Mouse (Mus musculus): ENCODE measurements around the gene Slc7a7. TPM values are rescaled to one million over a fixed set of nuclear protein-coding genes. Genes with fewer than 3 reads are reported as not detected.

Gene Slc7a7
- polyA plus RNA-seq, 1 experiment from 2014 or later = 5.7 TPM

GRCm38 (mm10) chr14:54431334-54432077, 13.9 kb upstream of the Slc7a7 start, which contains the start of gene Mmp14:
TSS of gene Mmp14 (plus strand) at chr14:54431612.
- H3K9me3 ChIP-seq = no peaks in the 10 kb centered on the region
- H3K4me1 ChIP-seq = peaks cover 46% of the 10 kb centered on the region
- peak within 1 kb of the TSS; percentile 71 for H3K4me2 ChIP-seq (replicated peaks)
- under 1% methylated on average over 48 of the region's 49 CpGs for whole genome bisulfite sequencing
- peaks cover 6% of the 10 kb centered on the region; the same call in 1 of the 2 replicates for H3K36me3 ChIP-seq
- peak within 1 kb of the TSS; percentile 62 for H3K4me3 ChIP-seq
- H3K27me3 ChIP-seq (replicated peaks) = peaks cover 3% of the 10 kb centered on the region; the same call in 1 of the 2 replicates
- peak within 1 kb of the TSS; percentile 51 for H3K27ac ChIP-seq
- ATAC-seq (ENCODE audit: low FRiP score, low read depth) = peak; percentile 27
- peak within 1 kb of the TSS; percentile 88 for H3K9ac ChIP-seq

GRCm38 (mm10) chr14:54430406-54431145, 13.0 kb upstream of the Slc7a7 start:
- ATAC-seq (ENCODE audit: low FRiP score, low read depth) = no peak
- WGBS = 4% methylated on average over 18 of the region's 18 CpGs
- H3K4me1 ChIP-seq = peaks cover 46% of the 10 kb centered on the region
- H3K27me3 ChIP-seq (replicated peaks) = peaks cover 3% of the 10 kb centered on the region; the same call in 1 of the 2 replicates
- H3K27ac ChIP-seq = 0 out of 2 replicates have a peak overlapping the region, but pooled peaks have one; percentile 29
- H3K4me2 ChIP-seq (replicated peaks) = peak overlapping the region; percentile 71
- H3K9ac ChIP-seq = peak overlapping the region; percentile 88
- H3K9me3 ChIP-seq = no peaks in the 10 kb centered on the region
- peaks cover 3% of the 10 kb centered on the region; the same call in 1 of the 2 replicates for H3K36me3 ChIP-seq
- H3K4me3 ChIP-seq = peak overlapping the region; percentile 62

- ATAC-seq (ENCODE audit: low FRiP score, low read depth) = no peak
- Histone ChIP-seq H3K36me3 (peaks cover 3% of the 10 kb centered on the region; the same call in 1 of the 2 replicates), H3K4me2 (replicated peaks) (peak overlapping the region; percentile 71), H3K4me3 (0 out of 2 replicates have a peak overlapping the region, but pooled peaks have one; percentile 11), H3K9ac (peak overlapping the region; percentile 88; the same call in 1 of the 2 replicates), H3K27ac (no peak overlapping the region), H3K27me3 (replicated peaks) (peaks cover 3% of the 10 kb centered on the region; the same call in 1 of the 2 replicates), H3K4me1 (peaks cover 46% of the 10 kb centered on the region; the same call in 1 of the 2 replicates), H3K9me3 (no peaks in the 10 kb centered on the region)
- 67% methylated on average over 7 of the region's 7 CpGs for WGBS
Observed at GRCm38 (mm10) chr14:54429332-54430093, 11.9 kb upstream of the Slc7a7 start.

- peaks cover 39% of the 10 kb centered on the region; the same call in 1 of the 2 replicates for H3K4me1 ChIP-seq
- H3K4me3 ChIP-seq = no peak overlapping the region
- no peak overlapping the region for H3K9ac ChIP-seq
- 98% methylated on average over 5 of the region's 5 CpGs for WGBS
- H3K27ac ChIP-seq = no peak overlapping the region
- H3K9me3 ChIP-seq = no peaks in the 10 kb centered on the region
- no peak for ATAC-seq (ENCODE audit: low FRiP score, low read depth)
- no peak overlapping the region for H3K4me2 ChIP-seq (replicated peaks)
- H3K27me3 ChIP-seq (replicated peaks) = peaks cover 3% of the 10 kb centered on the region; the same call in 1 of the 2 replicates
- peaks cover 3% of the 10 kb centered on the region; the same call in 1 of the 2 replicates for H3K36me3 ChIP-seq
Observed at GRCm38 (mm10) chr14:54428421-54428820, 10.8 kb upstream of the Slc7a7 start.

GRCm38 (mm10) chr14:54427696-54428095, 10.1 kb upstream of the Slc7a7 start:
- Histone ChIP-seq H3K27me3 (replicated peaks) (peaks cover 1% of the 10 kb centered on the region; the same call in 1 of the 2 replicates), H3K36me3 (peaks cover 3% of the 10 kb centered on the region; the same call in 1 of the 2 replicates), H3K9ac (no peak overlapping the region), H3K4me3 (peak overlapping the region; percentile 88), H3K4me1 (peaks cover 32% of the 10 kb centered on the region; the same call in 1 of the 2 replicates), H3K4me2 (replicated peaks) (peak overlapping the region; percentile 59), H3K9me3 (no peaks in the 10 kb centered on the region), H3K27ac (no peak overlapping the region)
- ATAC-seq (ENCODE audit: low FRiP score, low read depth) = no peak
- 92% methylated on average over 7 of the region's 7 CpGs for WGBS

- peak within 1 kb of the TSS; percentile 88 for H3K4me3 ChIP-seq
- H3K9me3 ChIP-seq = no peaks in the 10 kb centered on the region
- WGBS = under 1% methylated on average over 48 of the region's 48 CpGs
- no peaks in the 10 kb centered on the region for H3K27me3 ChIP-seq (replicated peaks)
- H3K9ac ChIP-seq = peak within 1 kb of the TSS; percentile 73
- H3K4me1 ChIP-seq = peaks cover 29% of the 10 kb centered on the region; the same call in 1 of the 2 replicates
- H3K4me2 ChIP-seq (replicated peaks) = peak within 1 kb of the TSS; percentile 59
- H3K27ac ChIP-seq = peak within 1 kb of the TSS; percentile 77
- peaks cover 3% of the 10 kb centered on the region; the same call in 1 of the 2 replicates for H3K36me3 ChIP-seq
- peak; percentile 83 for ATAC-seq (ENCODE audit: low FRiP score, low read depth)
Observed at GRCm38 (mm10) chr14:54426689-54427398, 9.3 kb upstream of the Slc7a7 start, which contains the start of gene Mrpl52. TSS of gene Mrpl52 (plus strand) at chr14:54426909.

- no peak for ATAC-seq (ENCODE audit: low FRiP score, low read depth)
- H3K9ac ChIP-seq = peak overlapping the region; percentile 73
- 35% methylated on average over 14 of the region's 14 CpGs for WGBS
Observed at GRCm38 (mm10) chr14:54426003-54426688, 8.6 kb upstream of the Slc7a7 start.

GRCm38 (mm10) chr14:54425540-54425939, 8.0 kb upstream of the Slc7a7 start:
- Histone ChIP-seq H3K4me3 (no peak overlapping the region), H3K4me2 (replicated peaks) (peak overlapping the region; percentile 59), H3K36me3 (peaks cover 3% of the 10 kb centered on the region; the same call in 1 of the 2 replicates), H3K4me1 (peaks cover 23% of the 10 kb centered on the region; the same call in 1 of the 2 replicates), H3K27me3 (replicated peaks) (no peaks in the 10 kb centered on the region), H3K27ac (no peak overlapping the region), H3K9ac (no peak overlapping the region), H3K9me3 (no peaks in the 10 kb centered on the region)
- no peak for ATAC-seq (ENCODE audit: low FRiP score, low read depth)
- 92% methylated on average over 1 of the region's 1 CpGs for WGBS

More at GRCm38 (mm10) chr14:54426003-54426688, 8.6 kb upstream of the Slc7a7 start:
- Histone ChIP-seq H3K4me2 (replicated peaks) (peak overlapping the region; percentile 59), H3K27me3 (replicated peaks) (no peaks in the 10 kb centered on the region), H3K36me3 (peaks cover 3% of the 10 kb centered on the region; the same call in 1 of the 2 replicates), H3K4me3 (peak overlapping the region; percentile 88), H3K4me1 (peaks cover 29% of the 10 kb centered on the region; the same call in 1 of the 2 replicates), H3K9me3 (no peaks in the 10 kb centered on the region), H3K27ac (peak overlapping the region; percentile 77)

GRCm38 (mm10) chr14:54424634-54425033, 7.1 kb upstream of the Slc7a7 start:
- Histone ChIP-seq H3K27me3 (replicated peaks) (no peaks in the 10 kb centered on the region), H3K4me3 (no peak overlapping the region), H3K36me3 (peaks cover 3% of the 10 kb centered on the region; the same call in 1 of the 2 replicates), H3K4me1 (peaks cover 14% of the 10 kb centered on the region; the same call in 1 of the 2 replicates), H3K9me3 (no peaks in the 10 kb centered on the region), H3K4me2 (replicated peaks) (no peak overlapping the region), H3K27ac (no peak overlapping the region), H3K9ac (no peak overlapping the region)
- WGBS = 88% methylated on average over 1 of the region's 1 CpGs
- no peak for ATAC-seq (ENCODE audit: low FRiP score, low read depth)

- H3K9ac ChIP-seq = no peak overlapping the region
- H3K4me3 ChIP-seq = no peak overlapping the region
- H3K27me3 ChIP-seq (replicated peaks) = no peaks in the 10 kb centered on the region
- H3K36me3 ChIP-seq = no peaks in the 10 kb centered on the region
- H3K27ac ChIP-seq = no peak overlapping the region
- H3K4me1 ChIP-seq = 0 out of 2 replicates have a peak, but pooled peaks cover 8% of the 10 kb centered on the region
- 58% methylated on average over 5 of the region's 5 CpGs for WGBS
- H3K4me2 ChIP-seq (replicated peaks) = no peak overlapping the region
- ATAC-seq (ENCODE audit: low FRiP score, low read depth) = no peak
- H3K9me3 ChIP-seq = no peaks in the 10 kb centered on the region
Observed at GRCm38 (mm10) chr14:54423406-54423805, 5.8 kb upstream of the Slc7a7 start.

Data from neural tube, embryonic 12.5 days (tissue).